Mouse (Mus musculus) ES-Bruce4 (cell line): ENCODE results near the gene Ksr1. TPM values are rescaled to one million over a fixed set of nuclear protein-coding genes. Genes with fewer than 3 reads are reported as not detected.

ENCODE experiments used
- H3K27ac ChIP-seq: 2 replicates; pipeline ENCODE4 v1.5.1; 2012; ENCODE audit warnings: low read length, inconsistent platforms; ENCODE audit not compliant: insufficient read depth
- H3K27me3 ChIP-seq: 2 replicates; pipeline ENCODE4 v1.6.1; 2012; ENCODE audit warnings: mild to moderate bottlenecking, low read length, inconsistent platforms; ENCODE audit not compliant: control insufficient read depth, poor library complexity, insufficient read depth, severe bottlenecking
- H3K36me3 ChIP-seq: 2 replicates; pipeline ENCODE4 v1.6.1; 2012; ENCODE audit warnings: inconsistent platforms, mild to moderate bottlenecking, low read length, moderate library complexity; ENCODE audit not compliant: control insufficient read depth, poor library complexity, insufficient read depth, severe bottlenecking
- H3K4me1 ChIP-seq: one replicate; pipeline ENCODE4 v1.8.1; 2011; ENCODE audit warnings: low read length; ENCODE audit not compliant: control insufficient read depth, insufficient read depth
- H3K4me3 ChIP-seq: 2 replicates; pipeline ENCODE4 v1.5.1; 2011; ENCODE audit warnings: low read depth, mild to moderate bottlenecking, low read length
- H3K9ac ChIP-seq: 2 replicates; pipeline ENCODE4 v1.6.1; 2012; ENCODE audit warnings: low read depth, mild to moderate bottlenecking, inconsistent platforms; ENCODE audit not compliant: poor library complexity, severe bottlenecking
- H3K9me3 ChIP-seq: replicated peaks from 2 replicates; pipeline ENCODE4 v1.6.1; 2012; ENCODE audit warnings: mild to moderate bottlenecking, low read length, inconsistent platforms; ENCODE audit not compliant: control insufficient read depth, poor library complexity, insufficient read depth, severe bottlenecking
- CTCF ChIP-seq: IDR thresholded peaks from one replicate; pipeline ENCODE4 v1.8.1; 2011; ENCODE audit warnings: low read depth, low read length
- EP300 ChIP-seq: IDR thresholded peaks from 2 replicates; pipeline ENCODE4 v1.6.1; 2011; ENCODE audit warnings: low read depth, low read length; ENCODE audit not compliant: insufficient read depth
- POLR2A ChIP-seq: IDR thresholded peaks from one replicate; pipeline ENCODE4 v1.8.1; 2011; ENCODE audit warnings: low read length; ENCODE audit not compliant: insufficient read depth
- polyA plus RNA-seq: library from polyadenylated mRNA; stranded (reverse); fragments of >200 nt; gene quantifications from 2 replicates; pipeline ENCODE4 v1.2.4, GENCODE M21; 2011; ENCODE audit warnings: low read depth; ENCODE audit not compliant: missing spikeins, insufficient read depth, insufficient read length

Ksr1 gene
- polyA plus RNA-seq, 1 experiment = 7.7 TPM

DNA sequence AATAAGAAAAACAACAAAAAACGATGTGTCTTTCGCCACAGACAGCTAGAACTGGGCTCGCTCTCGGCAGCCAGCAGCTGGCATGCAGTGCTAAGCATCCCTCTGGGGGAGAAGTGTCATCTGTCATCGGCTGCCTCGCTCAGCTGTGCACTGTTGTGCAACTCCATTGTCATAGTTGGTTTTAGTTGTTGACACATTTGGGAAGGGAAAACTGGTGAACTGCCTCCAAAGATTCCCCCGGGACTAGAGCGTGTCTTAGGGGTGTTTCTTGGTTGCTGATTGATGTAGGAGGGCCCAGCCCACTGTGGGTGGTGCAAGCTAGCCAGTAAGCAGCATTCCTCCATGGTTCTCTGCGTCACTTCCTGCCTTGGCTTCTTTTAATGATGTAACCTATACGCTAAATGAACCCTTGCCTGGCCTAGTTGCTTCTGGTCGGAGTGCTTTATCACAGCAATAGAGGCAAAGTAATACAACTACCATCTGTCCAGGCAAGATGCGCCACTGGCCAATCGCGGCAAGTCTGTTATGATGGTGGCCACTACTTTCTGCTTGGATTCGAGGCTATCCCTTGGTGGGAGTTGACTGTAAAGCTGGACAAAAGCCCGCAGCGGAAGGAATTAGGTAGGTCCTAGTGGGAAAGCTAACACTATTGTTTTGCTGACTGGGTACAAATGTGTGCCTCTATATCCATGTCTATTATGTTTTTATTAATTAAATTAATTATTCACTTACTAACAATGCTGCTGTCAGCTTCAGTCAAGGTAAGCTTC lies 172.6 kb downstream of the Ksr1 start:
- Histone ChIP-seq H3K4me3 (peak overlapping the region; percentile 89), H3K27ac (peak overlapping the region; percentile 23; the same call in 1 of the 2 replicates)
- no peak for TF ChIP-seq POLR2A
- TF ChIP-seq CTCF = no peak
- TF ChIP-seq EP300 = 0 out of 2 replicates have a peak, but pooled peaks have one; percentile 2

DNA sequence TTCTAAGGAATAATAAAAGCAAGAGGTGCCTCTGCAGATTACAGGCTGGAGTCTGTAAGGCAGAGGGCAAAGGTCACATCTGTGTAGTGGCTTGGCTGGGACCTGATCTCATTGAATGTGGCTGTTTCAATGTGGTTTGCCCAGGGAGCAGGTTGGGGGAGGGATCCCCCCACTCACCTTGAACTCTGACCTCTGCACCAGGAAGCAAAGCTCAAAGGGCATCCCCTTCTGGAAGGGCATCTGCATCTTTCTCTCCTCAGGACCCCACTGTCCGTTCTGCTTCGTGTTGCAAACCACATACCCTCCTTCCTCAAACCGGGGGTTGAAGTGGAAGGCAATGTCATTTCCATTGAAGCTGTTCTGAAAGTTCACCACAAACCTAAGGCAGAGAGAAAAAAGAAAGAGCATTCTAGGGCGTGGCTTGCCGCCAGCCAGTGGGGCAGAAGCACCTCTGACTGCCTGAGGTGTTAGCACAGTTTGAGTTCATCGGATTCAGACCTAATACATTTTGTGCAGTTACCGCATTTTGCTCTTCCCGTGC lies 173.3 kb downstream of the Ksr1 start:
- H3K36me3 ChIP-seq = no peaks in the 10 kb centered on the region
- H3K9me3 ChIP-seq = no peaks in the 10 kb centered on the region
- H3K9ac ChIP-seq = no peak overlapping the region
- 0 out of 2 replicates have a peak overlapping the region, but pooled peaks have one; percentile 6 for H3K4me3 ChIP-seq
- H3K4me1 ChIP-seq = peaks cover 4% of the 10 kb centered on the region
- no peak for TF ChIP-seq CTCF
- TF ChIP-seq EP300 = no peak
- no peak for TF ChIP-seq POLR2A
- no peaks in the 10 kb centered on the region for H3K27me3 ChIP-seq
- H3K27ac ChIP-seq = no peak overlapping the region

More for the DNA sequence above, 172.6 kb downstream of the Ksr1 start:
- Histone ChIP-seq H3K4me1 (no peaks in the 10 kb centered on the region), H3K36me3 (no peaks in the 10 kb centered on the region), H3K27me3 (no peaks in the 10 kb centered on the region), H3K9me3 (no peaks in the 10 kb centered on the region), H3K9ac (peak overlapping the region; percentile 25; the same call in 1 of the 2 replicates)

DNA sequence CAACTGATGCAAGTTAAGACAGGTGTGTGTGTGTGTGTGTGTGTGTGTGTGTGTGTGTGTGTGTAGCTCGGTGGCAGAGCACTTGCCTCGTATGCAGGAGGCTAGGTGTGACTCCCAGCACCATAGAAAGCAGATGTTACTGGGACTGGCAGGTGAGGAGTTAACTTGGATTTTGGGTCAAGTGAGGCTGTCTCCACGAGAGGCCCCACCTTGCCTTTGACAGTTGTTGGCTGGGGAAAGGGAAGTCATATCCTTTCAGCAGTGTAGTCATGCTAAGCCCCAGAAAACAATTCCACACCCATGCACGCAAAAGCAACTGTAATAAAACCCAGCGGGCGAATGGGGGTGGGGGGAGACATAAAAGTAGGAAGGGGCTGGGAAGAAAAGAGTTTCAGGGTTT lies 173.9 kb downstream of the Ksr1 start:
- TF ChIP-seq CTCF = no peak
- Histone ChIP-seq H3K36me3 (no peaks in the 10 kb centered on the region), H3K4me1 (peaks cover 6% of the 10 kb centered on the region), H3K9ac (no peak overlapping the region), H3K27me3 (no peaks in the 10 kb centered on the region), H3K4me3 (no peak overlapping the region), H3K9me3 (no peaks in the 10 kb centered on the region), H3K27ac (no peak overlapping the region)

GRCm38 (mm10) chr11:78971746-78972145 lies 174.5 kb downstream of the Ksr1 start:
- no peak for TF ChIP-seq CTCF
- TF ChIP-seq POLR2A = no peak
- TF ChIP-seq EP300 = no peak
- H3K27ac ChIP-seq = no peak overlapping the region
- no peak overlapping the region for H3K9ac ChIP-seq
- no peaks in the 10 kb centered on the region for H3K36me3 ChIP-seq
- H3K9me3 ChIP-seq = no peaks in the 10 kb centered on the region
- H3K4me1 ChIP-seq = peaks cover 6% of the 10 kb centered on the region
- no peaks in the 10 kb centered on the region for H3K27me3 ChIP-seq
- H3K4me3 ChIP-seq = no peak overlapping the region

DNA sequence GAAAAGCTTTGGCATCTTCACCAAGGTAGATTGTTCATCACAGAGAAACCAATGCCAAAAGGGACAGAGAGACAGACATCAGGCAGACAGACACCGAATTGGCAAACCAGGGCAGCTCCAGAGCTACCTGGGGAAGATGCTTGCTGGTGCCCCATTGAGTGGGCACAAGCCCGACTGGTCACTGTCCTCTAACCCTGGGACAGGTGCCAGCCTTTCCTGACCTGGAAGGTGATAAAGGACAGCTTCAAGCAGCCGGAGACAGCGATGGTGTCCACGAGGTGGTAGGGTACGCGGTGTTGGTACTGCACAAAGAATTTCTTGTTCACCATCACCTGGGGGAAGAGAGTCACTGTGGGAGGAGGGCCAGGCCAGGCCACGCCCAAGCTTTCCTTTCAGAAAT lies 175.1 kb downstream of the Ksr1 start:
- H3K27ac ChIP-seq = no peak overlapping the region
- H3K4me1 ChIP-seq = peaks cover 6% of the 10 kb centered on the region
- no peaks in the 10 kb centered on the region for H3K36me3 ChIP-seq
- TF ChIP-seq POLR2A (no peak), EP300 (no peak), CTCF (no peak)
- no peak overlapping the region for H3K9ac ChIP-seq
- H3K4me3 ChIP-seq = no peak overlapping the region
- H3K27me3 ChIP-seq = no peaks in the 10 kb centered on the region
- no peaks in the 10 kb centered on the region for H3K9me3 ChIP-seq

- no peaks in the 10 kb centered on the region for H3K27me3 ChIP-seq
- H3K4me3 ChIP-seq = no peak overlapping the region
- no peak overlapping the region for H3K9ac ChIP-seq
- no peak for TF ChIP-seq EP300
- no peak for TF ChIP-seq POLR2A
- no peak for TF ChIP-seq CTCF
- peaks cover 6% of the 10 kb centered on the region for H3K4me1 ChIP-seq
- no peaks in the 10 kb centered on the region for H3K36me3 ChIP-seq
- no peak overlapping the region for H3K27ac ChIP-seq
- no peaks in the 10 kb centered on the region for H3K9me3 ChIP-seq
Observed at GRCm38 (mm10) chr11:78968121-78968520, 178.1 kb downstream of the Ksr1 start.
